Mouse (Mus musculus): ENCODE results near the gene Gm20662. TPM values are rescaled to one million over a fixed set of nuclear protein-coding genes. Genes with fewer than 3 reads are reported as not detected.
A peak's percentile ranks its signal among the peaks of the same experiment; 100 is the strongest.

Gene Gm20662
- polyA plus RNA-seq, 1 experiment from 2014 or later, result 0.55 TPM

- Histone ChIP-seq H3K4me3 (ENCODE audit: control insufficient read depth in 1 of 2, insufficient read depth in 1 of 2, low read depth in 1 of 2, low read length in 2 of 2) (no peak overlapping the region), H3K4me2 (ENCODE audit: low read length) (no peak overlapping the region), H3K36me3 (ENCODE audit: control insufficient read depth, insufficient read depth, low read length) (peaks cover 69% of the 10 kb centered on the region), H3K4me1 (ENCODE audit: control insufficient read depth in 2 of 2, insufficient read depth in 2 of 2, low read length in 2 of 2) (peaks cover 9 to 16% of the 10 kb centered on the region in 2 experiments), H3K9ac (ENCODE audit: low read length) (no peak overlapping the region), H3K27me3 (ENCODE audit: control insufficient read depth, insufficient read depth, low read length) (no peaks in the 10 kb centered on the region), H3K9me3 (ENCODE audit: control insufficient read depth, low read length) (no peaks in the 10 kb centered on the region), H3K27ac (replicated peaks in 1 of 2; ENCODE audit: control insufficient read depth in 1 of 2, insufficient read depth in 1 of 2, low read depth in 2 of 2, low read length in 2 of 2) (no peak overlapping the region)
- WGBS, result 90% methylated on average over 4 of the region's 4 CpGs
- no peak for ATAC-seq (ENCODE audit: insufficient number of reproducible peaks, insufficient read depth, low FRiP score, low read depth)
Observed at GRCm38 (mm10) chr9:108046582-108046981, 50.4 kb downstream of the Gm20662 start.

GRCm38 (mm10) chr9:108047601-108048565 is 51.7 kb downstream of the Gm20662 start:
- Histone ChIP-seq H3K27me3 (ENCODE audit: control insufficient read depth, insufficient read depth, low read length) (no peaks in the 10 kb centered on the region), H3K4me3 (ENCODE audit: control insufficient read depth in 1 of 2, insufficient read depth in 1 of 2, low read depth in 1 of 2, low read length in 2 of 2) (peak overlapping the region; percentile 60 to 94), H3K36me3 (ENCODE audit: control insufficient read depth, insufficient read depth, low read length) (peaks cover 63% of the 10 kb centered on the region), H3K9me3 (ENCODE audit: control insufficient read depth, low read length) (no peaks in the 10 kb centered on the region), H3K4me1 (ENCODE audit: control insufficient read depth in 2 of 2, insufficient read depth in 2 of 2, low read length in 2 of 2) (peaks cover 9 to 21% of the 10 kb centered on the region in 2 experiments), H3K4me2 (ENCODE audit: low read length) (peak overlapping the region; percentile 95), H3K9ac (ENCODE audit: low read length) (peak overlapping the region; percentile 88), H3K27ac (replicated peaks in 1 of 2; ENCODE audit: control insufficient read depth in 1 of 2, insufficient read depth in 1 of 2, low read depth in 2 of 2, low read length in 2 of 2) (peak overlapping the region; percentile 50 to 74)
- ATAC-seq (ENCODE audit: insufficient number of reproducible peaks, insufficient read depth, low FRiP score, low read depth), result no peak
- 30% methylated on average over 17 of the region's 17 CpGs for WGBS

GRCm38 (mm10) chr9:108048566-108048955 is 52.4 kb downstream of the Gm20662 start:
- Histone ChIP-seq H3K4me2 (ENCODE audit: low read length) (peak overlapping the region; percentile 95), H3K9ac (ENCODE audit: low read length) (peak overlapping the region; percentile 88), H3K27me3 (ENCODE audit: control insufficient read depth, insufficient read depth, low read length) (no peaks in the 10 kb centered on the region), H3K9me3 (ENCODE audit: control insufficient read depth, low read length) (no peaks in the 10 kb centered on the region), H3K4me1 (ENCODE audit: control insufficient read depth in 2 of 2, insufficient read depth in 2 of 2, low read length in 2 of 2) (peaks cover 14 to 21% of the 10 kb centered on the region in 2 experiments), H3K36me3 (ENCODE audit: control insufficient read depth, insufficient read depth, low read length) (peaks cover 56% of the 10 kb centered on the region), H3K27ac (replicated peaks in 1 of 2; ENCODE audit: control insufficient read depth in 1 of 2, insufficient read depth in 1 of 2, low read depth in 2 of 2, low read length in 2 of 2) (peak overlapping the region; percentile 50 to 74), H3K4me3 (ENCODE audit: control insufficient read depth in 1 of 2, insufficient read depth in 1 of 2, low read depth in 1 of 2, low read length in 2 of 2) (peak overlapping the region; percentile 60 to 94)
- peak; percentile 0; the same call in 1 of the 2 replicates for ATAC-seq (ENCODE audit: insufficient number of reproducible peaks, insufficient read depth, low FRiP score, low read depth)
- 2% methylated on average over 19 of the region's 19 CpGs for WGBS

GRCm38 (mm10) chr9:108049016-108049455 is 52.9 kb downstream of the Gm20662 start, which contains the start of gene Gmppb:
Gmppb (plus strand) TSS chr9:108049242.
- no peaks in the 10 kb centered on the region for H3K27me3 ChIP-seq (ENCODE audit: control insufficient read depth, insufficient read depth, low read length)
- H3K9ac ChIP-seq (ENCODE audit: low read length), result peak within 1 kb of the TSS; percentile 88
- WGBS, result under 1% methylated on average over 34 of the region's 39 CpGs
- peak within 1 kb of the TSS; percentile 67 to 74 for H3K27ac ChIP-seq (replicated peaks in 1 of 2; ENCODE audit: control insufficient read depth in 1 of 2, insufficient read depth in 1 of 2, low read depth in 2 of 2, low read length in 2 of 2)
- H3K4me1 ChIP-seq (ENCODE audit: control insufficient read depth in 2 of 2, insufficient read depth in 2 of 2, low read length in 2 of 2), result peaks cover 14 to 21% of the 10 kb centered on the region in 2 experiments
- ATAC-seq (ENCODE audit: insufficient number of reproducible peaks, insufficient read depth, low FRiP score, low read depth), result peak; percentile 90
- peak within 1 kb of the TSS; percentile 95 for H3K4me2 ChIP-seq (ENCODE audit: low read length)
- no peaks in the 10 kb centered on the region for H3K9me3 ChIP-seq (ENCODE audit: control insufficient read depth, low read length)
- peaks cover 60% of the 10 kb centered on the region for H3K36me3 ChIP-seq (ENCODE audit: control insufficient read depth, insufficient read depth, low read length)
- peak within 1 kb of the TSS; percentile 94 to 95 for H3K4me3 ChIP-seq (ENCODE audit: control insufficient read depth in 1 of 2, insufficient read depth in 1 of 2, low read depth in 1 of 2, low read length in 2 of 2)

GRCm38 (mm10) chr9:108049561-108050251 is 53.6 kb downstream of the Gm20662 start:
- H3K4me2 ChIP-seq (ENCODE audit: low read length), result peak overlapping the region; percentile 95
- peaks cover 14 to 21% of the 10 kb centered on the region in 2 experiments for H3K4me1 ChIP-seq (ENCODE audit: control insufficient read depth in 2 of 2, insufficient read depth in 2 of 2, low read length in 2 of 2)
- no peaks in the 10 kb centered on the region for H3K27me3 ChIP-seq (ENCODE audit: control insufficient read depth, insufficient read depth, low read length)
- H3K27ac ChIP-seq (replicated peaks in 1 of 2; ENCODE audit: control insufficient read depth in 1 of 2, insufficient read depth in 1 of 2, low read depth in 2 of 2, low read length in 2 of 2), result peak overlapping the region; percentile 67 to 73
- H3K4me3 ChIP-seq (ENCODE audit: control insufficient read depth in 1 of 2, insufficient read depth in 1 of 2, low read depth in 1 of 2, low read length in 2 of 2), result peak overlapping the region; percentile 94 to 95
- H3K36me3 ChIP-seq (ENCODE audit: control insufficient read depth, insufficient read depth, low read length), result peaks cover 65% of the 10 kb centered on the region
- no peak for ATAC-seq (ENCODE audit: insufficient number of reproducible peaks, insufficient read depth, low FRiP score, low read depth)
- 39% methylated on average over 15 of the region's 15 CpGs for WGBS
- no peaks in the 10 kb centered on the region for H3K9me3 ChIP-seq (ENCODE audit: control insufficient read depth, low read length)
- H3K9ac ChIP-seq (ENCODE audit: low read length), result peak overlapping the region; percentile 88

GRCm38 (mm10) chr9:108051184-108051930 is 55.2 kb downstream of the Gm20662 start:
- Histone ChIP-seq H3K27ac (replicated peaks in 1 of 2; ENCODE audit: control insufficient read depth in 1 of 2, insufficient read depth in 1 of 2, low read depth in 2 of 2, low read length in 2 of 2) (no peak overlapping the region), H3K4me1 (ENCODE audit: control insufficient read depth in 2 of 2, insufficient read depth in 2 of 2, low read length in 2 of 2) (peaks cover 14 to 21% of the 10 kb centered on the region in 2 experiments), H3K9me3 (ENCODE audit: control insufficient read depth, low read length) (no peaks in the 10 kb centered on the region), H3K27me3 (ENCODE audit: control insufficient read depth, insufficient read depth, low read length) (no peaks in the 10 kb centered on the region), H3K4me3 (ENCODE audit: control insufficient read depth in 1 of 2, insufficient read depth in 1 of 2, low read depth in 1 of 2, low read length in 2 of 2) (no peak overlapping the region), H3K36me3 (ENCODE audit: control insufficient read depth, insufficient read depth, low read length) (peaks cover 65% of the 10 kb centered on the region), H3K9ac (ENCODE audit: low read length) (no peak overlapping the region), H3K4me2 (ENCODE audit: low read length) (no peak overlapping the region)
- ATAC-seq (ENCODE audit: insufficient number of reproducible peaks, insufficient read depth, low FRiP score, low read depth), result no peak
- 91% methylated on average over 15 of the region's 15 CpGs for WGBS

GRCm38 (mm10) chr9:108051931-108052220 is 55.7 kb downstream of the Gm20662 start:
- Histone ChIP-seq H3K4me3 (ENCODE audit: control insufficient read depth in 1 of 2, insufficient read depth in 1 of 2, low read depth in 1 of 2, low read length in 2 of 2) (no peak overlapping the region), H3K4me2 (ENCODE audit: low read length) (no peak overlapping the region), H3K4me1 (ENCODE audit: control insufficient read depth in 2 of 2, insufficient read depth in 2 of 2, low read length in 2 of 2) (peaks cover 14 to 21% of the 10 kb centered on the region in 2 experiments), H3K9ac (ENCODE audit: low read length) (no peak overlapping the region), H3K9me3 (ENCODE audit: control insufficient read depth, low read length) (no peaks in the 10 kb centered on the region), H3K27me3 (ENCODE audit: control insufficient read depth, insufficient read depth, low read length) (no peaks in the 10 kb centered on the region), H3K36me3 (ENCODE audit: control insufficient read depth, insufficient read depth, low read length) (peaks cover 65% of the 10 kb centered on the region), H3K27ac (replicated peaks in 1 of 2; ENCODE audit: control insufficient read depth in 1 of 2, insufficient read depth in 1 of 2, low read depth in 2 of 2, low read length in 2 of 2) (no peak overlapping the region)
- no peak for ATAC-seq (ENCODE audit: insufficient number of reproducible peaks, insufficient read depth, low FRiP score, low read depth)
- 86% methylated on average over 4 of the region's 4 CpGs for WGBS

Data from heart, embryonic 14.5 days (tissue).